Mouse (Mus musculus) lung, adult 2 months (tissue): ENCODE measurements around the gene Tsnaxip1. TPM values are rescaled to one million over a fixed set of nuclear protein-coding genes. Genes with fewer than 3 reads are reported as not detected.

Source experiments
- DNase-seq: peaks from one replicate; pipeline ENCODE4 v3.0.0; 2022
- H3K4me1 ChIP-seq: fragments of 200-500 bp; 2 replicates; pipeline ENCODE4 v1.6.1; 2011; ENCODE audit warnings: low read length; ENCODE audit not compliant: control insufficient read depth, insufficient read depth
- H3K4me3 ChIP-seq: fragments of 200-500 bp; replicated peaks from 2 replicates; pipeline ENCODE3; 2011; ENCODE audit warnings: low read depth, mild to moderate bottlenecking, control low read depth, low read length; ENCODE audit errors: extremely low read depth
- CTCF ChIP-seq: fragments of 200-500 bp; IDR thresholded peaks from 2 replicates; pipeline ENCODE4 v1.5.1; 2011; ENCODE audit warnings: mild to moderate bottlenecking, low read length, control low read depth; ENCODE audit not compliant: insufficient read depth
- POLR2A ChIP-seq: fragments of 200-500 bp; IDR thresholded peaks from 2 replicates; pipeline ENCODE4 v1.6.1; 2011; ENCODE audit warnings: low read depth, mild to moderate bottlenecking, control low read depth, low read length, borderline replicate concordance; ENCODE audit errors: extremely low read depth
- WGBS: fragments of 180-500 bp; shearing (Covaris S2); methylation state at CpG from one replicate; pipeline ENCODE4 v1.1.7; 2018; 5-methylcytosine and 5-hydroxymethylcytosine counted together
- polyA plus RNA-seq: library from polyadenylated mRNA; depleted of rRNA; stranded (reverse); fragments of >200 nt; gene quantifications from 2 replicates; pipeline ENCODE4 v1.2.3, GENCODE M21; 2012; rRNA removed

The Tsnaxip1 gene
- polyA plus RNA-seq: 1.0 and 2.2 TPM in 2 replicates

DNA sequence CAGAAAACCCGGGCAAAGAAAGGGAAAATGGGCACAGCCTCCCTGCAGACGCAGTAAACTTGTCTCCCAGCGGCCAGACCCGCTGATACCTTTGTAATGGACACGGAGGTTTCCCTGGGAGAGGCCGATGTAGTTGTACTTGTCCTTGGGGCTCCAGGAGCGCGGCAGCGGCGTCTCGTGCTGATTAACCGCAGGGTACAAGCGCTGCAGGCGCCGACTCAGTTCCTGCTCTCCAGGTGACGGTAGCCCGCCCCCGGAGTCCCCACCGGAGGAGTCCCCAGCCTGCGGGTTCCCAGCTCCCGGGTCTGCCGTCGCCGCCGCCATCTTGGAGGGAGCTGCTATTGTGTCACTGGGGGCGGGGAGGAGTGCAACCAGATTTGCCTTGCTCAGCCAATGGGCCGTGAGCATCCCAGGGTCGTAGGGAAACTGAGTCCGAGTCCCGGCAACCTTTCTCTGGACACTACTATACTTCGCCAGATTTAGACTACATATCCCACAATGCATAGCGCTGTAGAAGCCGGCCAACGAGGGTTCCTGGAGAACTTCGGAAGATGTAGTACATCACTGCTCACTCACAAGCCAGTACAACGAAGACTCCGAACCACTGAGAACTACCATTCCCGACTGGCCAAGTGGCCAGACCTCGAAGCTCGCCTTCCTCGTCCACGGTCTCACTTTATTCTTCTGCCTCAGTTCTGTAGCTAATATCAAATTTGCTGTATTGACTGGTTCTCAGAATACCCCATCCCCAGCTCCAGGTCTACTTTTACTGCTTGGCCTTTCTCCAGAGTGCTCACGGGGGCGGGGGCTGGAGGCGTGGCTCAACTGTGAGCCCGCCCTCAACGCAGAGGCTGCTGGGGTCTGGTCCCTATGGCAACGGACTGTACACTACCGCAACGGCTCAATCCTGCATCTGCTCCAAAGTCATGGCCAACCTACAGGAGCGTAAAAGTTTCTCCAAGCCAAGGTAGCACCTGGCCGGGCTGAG lies at the start of gene Tsnaxip1, which contains the start of gene Ranbp10:
Tsnaxip1 (plus strand) TSS at position 871 of the 988 bp plus-strand sequence.
Ranbp10 (minus strand) TSS at position 490 of the 988 bp plus-strand sequence.
- Histone ChIP-seq H3K4me3 (peak within 1 kb of the TSS; percentile 74), H3K4me1 (peaks cover 5% of the 10 kb centered on the region; the same call in 1 of the 2 replicates)
- peak; percentile 92 for DNase-seq
- no peak for TF ChIP-seq CTCF
- peak; percentile 70; the same call in 1 of the 2 replicates for TF ChIP-seq POLR2A
- under 1% methylated on average over 52 of the region's 52 CpGs for WGBS

DNA sequence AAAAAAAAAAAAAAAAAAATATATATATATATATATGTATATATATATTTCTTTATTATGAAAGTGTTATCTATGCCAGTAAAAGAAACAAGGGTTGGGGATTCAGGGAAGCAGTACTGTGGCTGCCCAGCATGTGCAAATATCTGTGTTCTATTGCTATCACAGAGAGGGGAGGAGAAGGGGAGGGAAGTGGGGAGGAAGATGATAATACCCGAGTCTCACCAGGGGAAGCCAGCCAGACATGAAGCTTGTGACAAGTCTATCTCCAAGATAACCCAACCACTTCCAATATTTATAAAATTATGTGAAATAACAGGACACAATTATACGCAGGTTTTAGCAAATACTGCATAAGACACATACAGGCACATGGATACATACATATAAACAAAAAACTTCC lies 49.7 kb upstream of the Tsnaxip1 start:
- TF ChIP-seq POLR2A (no peak), CTCF (no peak)
- WGBS: 73% methylated on average over 2 of the region's 2 CpGs
- no peak for DNase-seq
- H3K4me1 ChIP-seq: no peaks in the 10 kb centered on the region
- no peak overlapping the region for H3K4me3 ChIP-seq

DNA sequence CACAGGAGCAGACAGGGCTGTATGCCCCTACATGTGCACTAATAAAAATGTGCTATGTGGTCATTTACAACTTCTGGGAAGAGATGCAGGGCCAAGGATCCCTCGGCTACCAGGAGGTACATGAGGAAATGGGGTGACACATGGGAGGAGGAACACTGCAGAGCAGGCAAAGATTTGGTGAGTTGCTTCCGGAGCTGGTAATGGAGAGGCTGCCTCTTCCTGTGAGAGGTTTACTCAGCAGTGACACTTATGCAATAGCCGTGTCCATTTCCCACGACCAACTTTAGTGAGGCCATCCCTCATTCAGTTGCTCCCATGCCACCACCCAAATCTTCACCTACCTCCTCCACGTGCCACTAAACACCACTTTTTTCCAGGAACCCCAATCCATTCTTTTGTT lies 47.2 kb upstream of the Tsnaxip1 start:
- no peak for DNase-seq
- no peaks in the 10 kb centered on the region for H3K4me1 ChIP-seq
- H3K4me3 ChIP-seq: no peak overlapping the region
- no peak for TF ChIP-seq POLR2A
- TF ChIP-seq CTCF: no peak
- 70% methylated on average over 5 of the region's 5 CpGs for WGBS

DNA sequence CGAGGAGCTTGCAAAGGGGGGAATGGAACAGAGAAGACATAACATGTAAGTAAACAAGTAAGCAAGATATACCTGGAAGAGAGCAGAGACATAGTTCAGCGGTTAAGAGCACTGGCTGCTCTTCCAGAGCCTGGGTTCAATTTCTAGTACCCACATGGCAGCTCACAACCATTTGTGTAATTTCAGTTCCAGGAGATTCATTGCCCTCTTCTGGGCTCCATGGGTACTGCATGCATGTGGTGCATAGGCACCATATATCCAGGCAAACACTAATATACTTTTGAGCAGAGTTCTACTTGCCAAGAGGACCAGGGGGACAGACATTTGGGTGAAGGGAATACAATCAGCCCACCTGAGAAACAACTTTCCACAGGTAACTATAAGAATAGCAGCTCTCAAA lies 39.3 kb upstream of the Tsnaxip1 start:
- DNase-seq: peak; percentile 66
- Histone ChIP-seq H3K4me1 (peaks cover 9% of the 10 kb centered on the region; the same call in 1 of the 2 replicates), H3K4me3 (no peak overlapping the region)
- peak; percentile 51 for TF ChIP-seq CTCF
- no peak for TF ChIP-seq POLR2A
- 95% methylated on average over 2 of the region's 2 CpGs for WGBS

DNA sequence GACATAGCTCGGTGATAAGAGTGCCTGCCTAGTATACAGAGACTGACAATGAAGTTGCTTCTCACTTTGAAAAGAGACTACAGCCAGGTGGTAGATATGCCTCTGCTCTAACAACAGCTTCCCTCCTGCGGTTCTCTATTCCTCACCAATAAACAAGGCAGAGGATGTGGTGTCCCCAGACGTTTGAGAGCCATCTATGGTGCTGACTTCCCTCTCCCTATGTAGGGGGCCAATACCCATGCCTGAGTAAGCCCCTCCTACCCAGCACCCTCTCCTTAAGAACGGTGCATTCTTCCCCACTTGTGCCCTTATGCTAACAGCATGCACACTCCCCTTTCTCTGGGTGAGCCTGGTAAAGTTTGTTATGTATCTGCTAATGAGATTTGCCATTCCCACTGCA lies 38.6 kb upstream of the Tsnaxip1 start:
- WGBS: 48% methylated on average over 4 of the region's 4 CpGs
- Histone ChIP-seq H3K4me3 (no peak overlapping the region), H3K4me1 (peaks cover 9% of the 10 kb centered on the region; the same call in 1 of the 2 replicates)
- no peak for DNase-seq
- TF ChIP-seq POLR2A (no peak), CTCF (no peak)

DNA sequence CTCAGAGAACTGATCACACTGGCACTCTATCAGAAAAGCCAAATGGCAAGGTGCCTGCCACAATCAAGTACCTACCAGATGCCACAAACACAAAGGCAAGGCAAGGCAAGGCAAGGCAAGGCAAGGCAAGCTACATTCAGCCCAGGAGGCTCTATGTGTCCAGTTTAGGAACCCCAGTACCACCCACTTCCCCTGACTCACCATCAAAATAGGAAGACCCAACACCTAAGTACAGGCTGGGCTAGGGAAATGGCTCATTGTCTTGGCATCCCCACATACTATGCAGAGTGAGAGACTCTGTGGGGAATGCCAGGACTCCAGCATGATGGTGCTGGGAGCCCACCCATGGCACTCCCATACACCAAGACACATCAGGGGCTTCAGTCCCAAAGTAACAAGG lies 37.9 kb upstream of the Tsnaxip1 start:
- DNase-seq: no peak
- H3K4me3 ChIP-seq: no peak overlapping the region
- no peak for TF ChIP-seq CTCF
- no peak for TF ChIP-seq POLR2A
- H3K4me1 ChIP-seq: peaks cover 9% of the 10 kb centered on the region; the same call in 1 of the 2 replicates

DNA sequence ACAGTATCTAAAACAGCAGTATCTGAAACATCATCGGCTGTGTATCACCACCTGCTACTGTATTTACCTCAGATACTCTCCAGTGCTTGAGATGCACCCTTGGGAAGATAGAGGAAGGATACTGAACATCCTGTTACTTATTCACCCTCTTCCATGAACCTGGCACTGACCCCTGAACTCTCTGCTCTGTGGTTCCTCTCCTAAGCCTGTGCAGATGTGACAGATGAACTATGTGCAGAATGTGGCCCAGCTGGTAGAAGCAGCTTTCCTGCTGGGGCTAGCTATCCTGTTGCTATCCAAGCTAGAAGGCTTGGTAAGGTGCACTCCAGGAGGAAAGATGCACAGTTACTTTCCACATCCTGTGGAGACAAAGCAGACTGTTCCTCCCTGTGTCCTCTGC lies 34.2 kb upstream of the Tsnaxip1 start:
- no peak for DNase-seq
- no peak overlapping the region for H3K4me3 ChIP-seq
- peaks cover 9% of the 10 kb centered on the region; the same call in 1 of the 2 replicates for H3K4me1 ChIP-seq
- WGBS: 71% methylated on average over 1 of the region's 1 CpGs
- no peak for TF ChIP-seq POLR2A
- no peak for TF ChIP-seq CTCF

DNA sequence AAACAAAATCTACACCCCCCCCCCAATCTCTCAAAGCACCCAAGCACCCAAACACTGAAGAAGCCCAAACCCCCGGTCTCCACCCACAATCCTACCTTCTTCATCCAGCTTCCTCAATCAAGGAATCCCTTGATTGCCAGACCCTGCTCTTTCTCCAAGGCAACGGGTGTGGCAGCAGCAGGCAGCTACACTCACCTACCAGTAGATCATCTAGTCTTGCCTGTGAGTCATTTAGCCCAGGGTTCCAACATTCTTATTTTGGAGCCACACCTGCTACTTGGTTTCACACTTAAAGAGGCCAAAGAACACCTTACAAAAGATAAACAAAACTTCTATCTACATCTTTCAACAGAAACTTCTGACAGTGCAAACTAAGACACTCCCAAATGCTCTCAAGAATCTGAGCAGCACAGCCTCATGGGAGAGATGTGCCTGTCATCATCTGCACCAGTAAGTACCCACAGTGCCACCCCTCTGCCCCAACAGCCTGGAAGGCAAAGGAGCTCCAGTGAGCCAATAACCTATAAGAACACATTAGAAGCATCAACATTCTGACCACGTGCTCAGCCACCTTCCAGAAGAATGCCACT lies 33.4 kb upstream of the Tsnaxip1 start:
- no peak overlapping the region for H3K4me3 ChIP-seq
- peaks cover 17% of the 10 kb centered on the region for H3K4me1 ChIP-seq
- DNase-seq: no peak
- WGBS: 52% methylated on average over 3 of the region's 3 CpGs
- TF ChIP-seq POLR2A (no peak), CTCF (no peak)

DNA sequence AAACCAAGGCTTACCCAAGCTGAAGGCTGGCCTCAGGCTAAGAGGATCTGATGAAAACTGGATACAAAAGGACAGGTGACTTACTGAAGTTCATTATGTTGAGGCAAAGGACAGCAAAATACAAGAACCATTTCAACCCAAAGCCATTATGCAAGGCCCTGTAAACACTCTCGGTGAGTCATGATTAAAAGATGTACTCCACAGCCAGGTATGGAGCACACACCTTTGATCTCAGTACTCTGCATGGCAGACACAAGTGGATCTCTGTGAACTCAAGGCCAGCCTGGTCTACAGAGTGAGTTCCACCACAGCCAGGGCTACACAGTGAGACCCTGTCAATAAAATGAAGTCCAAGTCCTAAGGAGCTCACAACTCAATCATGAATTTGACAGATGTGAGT lies 31.7 kb upstream of the Tsnaxip1 start:
- Histone ChIP-seq H3K4me3 (no peak overlapping the region), H3K4me1 (peaks cover 13% of the 10 kb centered on the region)
- 57% methylated on average over 1 of the region's 1 CpGs for WGBS
- TF ChIP-seq CTCF (no peak), POLR2A (no peak)
- DNase-seq: no peak

DNA sequence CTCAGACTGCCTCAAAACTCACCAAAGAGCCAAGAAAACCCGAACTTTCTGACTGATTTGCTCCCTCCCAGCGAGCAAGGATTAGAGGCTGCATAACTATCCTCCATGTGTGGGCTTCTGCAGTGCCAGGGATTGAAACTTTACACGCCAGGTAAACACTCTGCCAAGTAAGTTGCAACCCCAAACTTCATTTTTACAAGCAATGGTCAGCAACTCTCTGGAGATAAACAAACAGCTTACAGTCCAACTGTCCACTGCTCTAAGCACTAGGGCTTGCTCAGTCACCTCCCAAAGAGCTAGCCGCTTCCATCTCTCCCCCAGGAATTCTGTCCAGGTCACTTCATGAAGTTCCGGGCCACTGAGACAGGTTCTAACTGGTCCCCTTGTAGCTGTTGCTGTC lies 29.1 kb upstream of the Tsnaxip1 start:
- no peak for DNase-seq
- 70% methylated on average over 5 of the region's 5 CpGs for WGBS
- Histone ChIP-seq H3K4me3 (no peak overlapping the region), H3K4me1 (peaks cover 15% of the 10 kb centered on the region)
- TF ChIP-seq POLR2A (no peak), CTCF (no peak)
